ENCODE assay signal across 22 mouse cellular contexts in the genomic region with DNA sequence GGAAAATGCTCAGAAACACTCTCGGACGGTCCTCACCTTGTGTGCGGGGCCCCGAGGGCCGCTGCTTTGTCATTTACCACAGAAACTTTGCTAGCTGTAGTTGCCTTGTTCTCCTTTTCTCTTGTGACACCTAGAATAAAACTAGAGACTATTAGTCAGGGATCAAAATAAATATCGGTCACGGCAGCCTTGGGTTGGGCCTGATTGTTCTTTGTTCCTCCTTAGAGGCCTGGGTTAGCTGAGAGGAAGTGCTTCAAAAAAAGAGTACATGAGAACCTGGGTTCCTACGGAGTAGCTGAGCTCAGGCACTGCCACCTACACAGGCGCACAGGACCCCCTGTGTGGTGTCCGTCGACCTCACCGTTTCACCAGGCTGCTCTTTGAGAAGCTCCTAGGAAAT.
DNase-seq lines count a peak whose midpoint lies in the region; ATAC-seq and TF ChIP-seq lines count a peak whose summit lies in the region.
"Had no signal": no experiment of that assay in that cellular context is flagged by ENCODE, and none has a peak within 500 bp of the region (broad histone marks: within the 10 kb centered on the region; RNA-seq: fewer than 3 reads in every experiment).

No protein-coding gene starts in this region.

- H3K36me3 ChIP-seq in heart, embryonic 10.5 days, result no peaks in the 10 kb centered on the region
- H3K36me3 ChIP-seq in heart, embryonic 11.5 days (ENCODE audit: control insufficient read depth, insufficient read depth, low read length), result no peaks in the 10 kb centered on the region
- H3K36me3 ChIP-seq in liver, postnatal 0 days (replicated peaks; ENCODE audit: insufficient read depth, low read length), result no peaks in the 10 kb centered on the region
- no peaks in the 10 kb centered on the region for H3K36me3 ChIP-seq in liver, embryonic 12.5 days
- no peaks in the 10 kb centered on the region for H3K36me3 ChIP-seq in midbrain, embryonic 14.5 days (ENCODE audit: control insufficient read depth, insufficient read depth, low read length)
- H3K36me3 ChIP-seq: limb, embryonic 12.5 days; neural tube, embryonic 13.5 days had no signal

- ATAC-seq in heart, embryonic 11.5 days (replicated peaks; ENCODE audit: insufficient number of reproducible peaks, low FRiP score, low TSS enrichment), result no peak
- ATAC-seq in liver, postnatal 0 days, result no peak
- no peak for ATAC-seq in liver, embryonic 12.5 days
- ATAC-seq in megakaryocyte progenitor cell, adult 5-6 weeks (replicated peaks; ENCODE audit: poor library complexity), result peak; percentile 66
- no peak for ATAC-seq in midbrain, embryonic 14.5 days (ENCODE audit: low FRiP score, low TSS enrichment)
- ATAC-seq: forebrain, embryonic 14.5 days; lung, postnatal 0 days had no signal

- peak overlapping the region; percentile 18 for H3K27ac ChIP-seq in heart, embryonic 10.5 days
- no peak overlapping the region; the same call in 1 of the 2 replicates for H3K27ac ChIP-seq in heart, embryonic 11.5 days (ENCODE audit: low read depth, low read length)
- peak overlapping the region; percentile 22; the same call in 1 of the 2 replicates for H3K27ac ChIP-seq in liver, postnatal 0 days (ENCODE audit: low read depth)
- no peak overlapping the region for H3K27ac ChIP-seq in liver, embryonic 12.5 days
- no peak overlapping the region for H3K27ac ChIP-seq in midbrain, embryonic 14.5 days (replicated peaks; ENCODE audit: low read depth, low read length)
- H3K27ac ChIP-seq: kidney, postnatal 0 days; layer of hippocampus, adult 2 months; left cerebral cortex, adult 2 months; limb, embryonic 12.5 days; liver, embryonic 14.5 days; neural tube, embryonic 13.5 days had no signal

- no peak overlapping the region for H3K9ac ChIP-seq in heart, embryonic 11.5 days (ENCODE audit: low read depth, low read length)
- H3K9ac ChIP-seq in liver, postnatal 0 days (replicated peaks), result no peak overlapping the region
- no peak overlapping the region for H3K9ac ChIP-seq in liver, embryonic 12.5 days
- H3K9ac ChIP-seq in midbrain, embryonic 14.5 days (replicated peaks; ENCODE audit: low read length), result no peak overlapping the region
- H3K9ac ChIP-seq: limb, embryonic 12.5 days; liver, embryonic 14.5 days; neural tube, embryonic 13.5 days had no signal

- H3K9me3 ChIP-seq in heart, embryonic 10.5 days, result no peaks in the 10 kb centered on the region
- H3K9me3 ChIP-seq in heart, embryonic 11.5 days (replicated peaks; ENCODE audit: control insufficient read depth, low read length), result no peaks in the 10 kb centered on the region
- no peaks in the 10 kb centered on the region for H3K9me3 ChIP-seq in liver, postnatal 0 days (ENCODE audit: low read length)
- no peaks in the 10 kb centered on the region for H3K9me3 ChIP-seq in liver, embryonic 12.5 days (replicated peaks)
- H3K9me3 ChIP-seq in midbrain, embryonic 14.5 days (ENCODE audit: control insufficient read depth, low read length), result no peaks in the 10 kb centered on the region
- H3K9me3 ChIP-seq: limb, embryonic 12.5 days; megakaryocyte, embryonic 14.5 days; neural tube, embryonic 13.5 days had no signal

- H3K4me3 ChIP-seq in heart, embryonic 10.5 days, result no peak overlapping the region
- H3K4me3 ChIP-seq in heart, embryonic 11.5 days (ENCODE audit: low read depth, low read length), result no peak overlapping the region
- H3K4me3 ChIP-seq in liver, postnatal 0 days (ENCODE audit: low read depth, low read length), result no peak overlapping the region
- H3K4me3 ChIP-seq in liver, embryonic 12.5 days, result no peak overlapping the region
- H3K4me3 ChIP-seq in midbrain, embryonic 14.5 days (replicated peaks; ENCODE audit: low read depth, low read length), result no peak overlapping the region
- H3K4me3 ChIP-seq: erythroblast, embryonic 14.5 days; layer of hippocampus, adult 2 months; left cerebral cortex, adult 2 months; limb, embryonic 12.5 days; megakaryocyte, embryonic 14.5 days; neural tube, embryonic 13.5 days had no signal

- 82% methylated on average over 12 of the region's 12 CpGs for WGBS in heart, embryonic 10.5 days
- 83% methylated on average over 12 of the region's 12 CpGs for WGBS in heart, embryonic 11.5 days (ENCODE audit: insufficient replicate concordance)
- 60% methylated on average over 12 of the region's 12 CpGs for WGBS in liver, postnatal 0 days (ENCODE audit: insufficient replicate concordance)
- 64% methylated on average over 12 of the region's 12 CpGs for WGBS in liver, embryonic 12.5 days (ENCODE audit: insufficient replicate concordance)
- WGBS in midbrain, embryonic 14.5 days, result 92% methylated on average over 12 of the region's 12 CpGs

- no peak for TF ChIP-seq CTCF in liver, postnatal 0 days (IDR thresholded peaks at IDR 0.05; ENCODE audit: low read depth)

- peaks cover 78% of the 10 kb centered on the region for H3K4me1 ChIP-seq in heart, embryonic 10.5 days
- peaks cover 58% of the 10 kb centered on the region for H3K4me1 ChIP-seq in heart, embryonic 11.5 days (ENCODE audit: control insufficient read depth, insufficient read depth, low read length)
- peaks cover 21% of the 10 kb centered on the region for H3K4me1 ChIP-seq in liver, postnatal 0 days (ENCODE audit: insufficient read depth)
- H3K4me1 ChIP-seq in liver, embryonic 12.5 days, result peaks cover 50% of the 10 kb centered on the region
- H3K4me1 ChIP-seq in midbrain, embryonic 14.5 days (ENCODE audit: control insufficient read depth, insufficient read depth, low read length), result no peaks in the 10 kb centered on the region
- H3K4me1 ChIP-seq: neural tube, embryonic 13.5 days had no signal

- DNase-seq in heart, embryonic 10.5 days (ENCODE audit: low spot score), result no peak
- no peak for DNase-seq in liver, postnatal 0 days
- DNase-seq in midbrain, embryonic 14.5 days, result no peak
- no peak for DNase-seq in yolk sac, embryonic 10.5 days (ENCODE audit: low spot score)
- no peak for DNase-seq in ovary, postnatal 14 days (ENCODE audit: low spot score)
- DNase-seq: adrenal gland, adult 2 months; cerebellum, adult 11-12 months; cerebellum, postnatal 36 days; gastrocnemius, postnatal 36 days had no signal

- peaks cover 7% of the 10 kb centered on the region; the same call in 1 of the 2 replicates for H3K27me3 ChIP-seq in heart, embryonic 10.5 days (ENCODE audit: insufficient read depth, poor library complexity, severe bottlenecking)
- H3K27me3 ChIP-seq in heart, embryonic 11.5 days (ENCODE audit: control insufficient read depth, insufficient read depth, low read length), result no peaks in the 10 kb centered on the region
- no peaks in the 10 kb centered on the region for H3K27me3 ChIP-seq in liver, postnatal 0 days (ENCODE audit: insufficient read depth, low read length)
- no peaks in the 10 kb centered on the region for H3K27me3 ChIP-seq in liver, embryonic 12.5 days (replicated peaks)
- H3K27me3 ChIP-seq in midbrain, embryonic 14.5 days (ENCODE audit: control insufficient read depth, insufficient read depth, low read length), result no peaks in the 10 kb centered on the region
- H3K27me3 ChIP-seq: limb, embryonic 12.5 days; megakaryocyte, embryonic 14.5 days had no signal

- H3K4me2 ChIP-seq in heart, embryonic 11.5 days, result no peak overlapping the region
- H3K4me2 ChIP-seq in liver, postnatal 0 days (ENCODE audit: low read depth, low read length), result no peak overlapping the region
- H3K4me2 ChIP-seq in liver, embryonic 12.5 days, result no peak overlapping the region
- H3K4me2 ChIP-seq in midbrain, embryonic 14.5 days (ENCODE audit: low read length), result no peak overlapping the region
- H3K4me2 ChIP-seq: limb, embryonic 12.5 days; neural tube, embryonic 13.5 days had no signal

- TF ChIP-seq EP300 in liver, postnatal 0 days (IDR thresholded peaks at IDR 0.05; ENCODE audit: low read depth), result no peak

Comparison
In these comparisons a context has a peak if more than half of its experiments do, and no peak if none do; other contexts are left out.
1. H3K27ac ChIP-seq: peak in heart, embryonic 10.5 days (single experiment) and liver, postnatal 0 days (single experiment); none in heart, embryonic 11.5 days (single experiment), liver, embryonic 12.5 days (single experiment) and midbrain, embryonic 14.5 days (single experiment).